Mouse (Mus musculus) lung, adult 2 months (tissue): ENCODE data around the gene Tshr.

ENCODE experiments used
- CTCF ChIP-seq: fragments of 200-500 bp; IDR thresholded peaks from 2 replicates; pipeline ENCODE4 v1.5.1; 2011; ENCODE audit warnings: mild to moderate bottlenecking, low read length, control low read depth; ENCODE audit not compliant: insufficient read depth
- POLR2A ChIP-seq: fragments of 200-500 bp; IDR thresholded peaks from 2 replicates; pipeline ENCODE4 v1.6.1; 2011; ENCODE audit warnings: low read depth, mild to moderate bottlenecking, control low read depth, low read length, borderline replicate concordance; ENCODE audit errors: extremely low read depth

- TF ChIP-seq POLR2A (no peak), CTCF (no peak)
These were observed 198.1 kb downstream of the Tshr start for GRCm38 (mm10) chr12:91582362-91583002.
